Mouse (Mus musculus): ENCODE data around the gene Rhot1.

DNA sequence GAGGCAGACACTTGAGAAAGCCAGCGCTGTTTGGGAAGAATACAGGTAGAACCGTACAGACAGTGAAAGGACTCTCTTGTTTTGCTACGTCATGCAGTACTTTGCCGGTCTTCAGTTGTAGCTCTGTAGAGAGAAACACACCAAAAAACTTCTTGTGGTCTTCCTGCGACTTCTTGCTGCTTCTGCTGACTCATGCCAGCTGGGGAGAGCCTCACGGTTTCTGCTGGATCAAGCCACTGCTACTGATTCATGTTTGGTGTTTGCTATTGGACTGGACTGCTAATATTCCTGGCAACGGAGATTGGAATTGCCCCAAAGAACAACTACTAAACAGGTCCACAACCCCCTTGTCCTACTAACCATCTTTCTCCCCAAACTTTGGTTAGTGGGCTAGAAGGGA lies 12.5 kb upstream of the Rhot1 start:
- TF ChIP-seq POLR2A (IDR thresholded peaks at IDR 0.05; ENCODE audit: borderline replicate concordance, insufficient read depth, low read length) (no peak), CTCF (IDR thresholded peaks at IDR 0.05; ENCODE audit: borderline replicate concordance, insufficient read depth, low read depth, low read length) (no peak)
